Mouse (Mus musculus): Measurements from ENCODE around the gene Cfc1. TPM values are rescaled to one million over a fixed set of nuclear protein-coding genes. Genes with fewer than 3 reads are reported as not detected.

Gene Cfc1
- total and polyA plus RNA-seq, 3 experiments, result 0.11 TPM; not detected in 2

- peaks cover 5% of the 10 kb centered on the region; the same call in 1 of the 2 replicates for H3K4me1 ChIP-seq (ENCODE audit: insufficient read depth, low read depth, low read length)
- no peaks in the 10 kb centered on the region for H3K36me3 ChIP-seq (replicated peaks)
- DNase-seq (ENCODE audit: low spot score) (no peak), ATAC-seq (ENCODE audit: extremely low read depth, insufficient number of reproducible peaks, low FRiP score, poor library complexity, severe bottlenecking) (no peak)
- no peak overlapping the region; the same call in 1 of the 2 replicates for H3K4me3 ChIP-seq (ENCODE audit: low read depth, low read length)
- no peak for TF ChIP-seq CTCF (IDR thresholded peaks at IDR 0.05; ENCODE audit: low read depth, low read length)
- TF ChIP-seq GATA2 (IDR thresholded peaks at IDR 0.05; ENCODE audit: borderline replicate concordance, low read depth, low read length), result no peak
- H3K9me3 ChIP-seq (replicated peaks), result no peaks in the 10 kb centered on the region
- H3K27me3 ChIP-seq (ENCODE audit: insufficient read depth, low read length), result peaks cover 30% of the 10 kb centered on the region
Measured at GRCm38 (mm10) chr1:34536767-34537485, 1.5 kb downstream of the Cfc1 start.

GRCm38 (mm10) chr1:34547074-34547473 lies 11.6 kb downstream of the Cfc1 start:
- TF ChIP-seq GATA2 (IDR thresholded peaks at IDR 0.05; ENCODE audit: borderline replicate concordance, low read depth, low read length) (no peak), TAL1 (conservative IDR thresholded peaks at IDR 0.05; ENCODE audit: low read depth, low read length) (no peak), GATA1 (IDR thresholded peaks at IDR 0.05; ENCODE audit: borderline replicate concordance, low read length) (no peak), POLR2AphosphoS5 (IDR thresholded peaks at IDR 0.05; ENCODE audit: insufficient replicate concordance, low read depth, low read length) (no peak), CTCF (IDR thresholded peaks at IDR 0.05; ENCODE audit: low read depth, low read length) (no peak)
- Histone ChIP-seq H3K27me3 (ENCODE audit: insufficient read depth, low read length) (peaks cover 6% of the 10 kb centered on the region), H3K9me3 (replicated peaks) (no peaks in the 10 kb centered on the region), H3K4me3 (ENCODE audit: low read depth, low read length) (no peak overlapping the region), H3K36me3 (replicated peaks) (no peaks in the 10 kb centered on the region), H3K4me1 (ENCODE audit: insufficient read depth, low read depth, low read length) (no peaks in the 10 kb centered on the region)
- DNase-seq (ENCODE audit: low spot score), result no peak
- ATAC-seq (ENCODE audit: extremely low read depth, insufficient number of reproducible peaks, low FRiP score, poor library complexity, severe bottlenecking), result no peak

GRCm38 (mm10) chr1:34553690-34554089 lies 18.2 kb downstream of the Cfc1 start:
- Histone ChIP-seq H3K36me3 (replicated peaks) (no peaks in the 10 kb centered on the region), H3K9me3 (replicated peaks) (no peaks in the 10 kb centered on the region), H3K27me3 (ENCODE audit: insufficient read depth, low read length) (peaks cover 13% of the 10 kb centered on the region), H3K4me1 (ENCODE audit: insufficient read depth, low read depth, low read length) (no peaks in the 10 kb centered on the region), H3K4me3 (ENCODE audit: low read depth, low read length) (no peak overlapping the region)
- DNase-seq (ENCODE audit: low spot score) (no peak), ATAC-seq (ENCODE audit: extremely low read depth, insufficient number of reproducible peaks, low FRiP score, poor library complexity, severe bottlenecking) (no peak)
- no peak for TF ChIP-seq TAL1 (conservative IDR thresholded peaks at IDR 0.05; ENCODE audit: low read depth, low read length)
- TF ChIP-seq POLR2AphosphoS5 (IDR thresholded peaks at IDR 0.05; ENCODE audit: insufficient replicate concordance, low read depth, low read length), result no peak
- TF ChIP-seq CTCF (IDR thresholded peaks at IDR 0.05; ENCODE audit: low read depth, low read length), result no peak
- TF ChIP-seq GATA2 (IDR thresholded peaks at IDR 0.05; ENCODE audit: borderline replicate concordance, low read depth, low read length), result no peak
- TF ChIP-seq GATA1 (IDR thresholded peaks at IDR 0.05; ENCODE audit: borderline replicate concordance, low read length), result no peak

GRCm38 (mm10) chr1:34554275-34554674 lies 18.8 kb downstream of the Cfc1 start:
- no peaks in the 10 kb centered on the region for H3K4me1 ChIP-seq (ENCODE audit: insufficient read depth, low read depth, low read length)
- TF ChIP-seq TAL1 (conservative IDR thresholded peaks at IDR 0.05; ENCODE audit: low read depth, low read length), result no peak
- no peak for TF ChIP-seq GATA1 (IDR thresholded peaks at IDR 0.05; ENCODE audit: borderline replicate concordance, low read length)
- TF ChIP-seq POLR2AphosphoS5 (IDR thresholded peaks at IDR 0.05; ENCODE audit: insufficient replicate concordance, low read depth, low read length), result no peak
- TF ChIP-seq CTCF (IDR thresholded peaks at IDR 0.05; ENCODE audit: low read depth, low read length), result no peak
- TF ChIP-seq GATA2 (IDR thresholded peaks at IDR 0.05; ENCODE audit: borderline replicate concordance, low read depth, low read length), result no peak
- H3K4me3 ChIP-seq (ENCODE audit: low read depth, low read length), result no peak overlapping the region
- ATAC-seq (ENCODE audit: extremely low read depth, insufficient number of reproducible peaks, low FRiP score, poor library complexity, severe bottlenecking), result no peak
- no peaks in the 10 kb centered on the region for H3K36me3 ChIP-seq (replicated peaks)
- H3K9me3 ChIP-seq (replicated peaks), result no peaks in the 10 kb centered on the region
- DNase-seq (ENCODE audit: low spot score), result no peak
- peaks cover 13% of the 10 kb centered on the region for H3K27me3 ChIP-seq (ENCODE audit: insufficient read depth, low read length)

- H3K27me3 ChIP-seq (ENCODE audit: insufficient read depth, low read length), result peaks cover 11% of the 10 kb centered on the region; the same call in 1 of the 2 replicates
Measured at GRCm38 (mm10) chr1:34560843-34561242, 25.4 kb downstream of the Cfc1 start, which contains the start of gene Prss40. Gene Prss40, minus strand, starts transcription at chr1:34560943.

GRCm38 (mm10) chr1:34564383-34565045 lies 29.1 kb downstream of the Cfc1 start:
- TF ChIP-seq TAL1 (conservative IDR thresholded peaks at IDR 0.05; ENCODE audit: low read depth, low read length), result no peak
- TF ChIP-seq POLR2AphosphoS5 (IDR thresholded peaks at IDR 0.05; ENCODE audit: insufficient replicate concordance, low read depth, low read length), result no peak
- TF ChIP-seq GATA1 (IDR thresholded peaks at IDR 0.05; ENCODE audit: borderline replicate concordance, low read length), result no peak
- no peak for TF ChIP-seq CTCF (IDR thresholded peaks at IDR 0.05; ENCODE audit: low read depth, low read length)
- TF ChIP-seq GATA2 (IDR thresholded peaks at IDR 0.05; ENCODE audit: borderline replicate concordance, low read depth, low read length), result no peak
- no peak for DNase-seq (ENCODE audit: low spot score)
- Histone ChIP-seq H3K9me3 (replicated peaks) (no peaks in the 10 kb centered on the region), H3K36me3 (replicated peaks) (no peaks in the 10 kb centered on the region), H3K4me3 (ENCODE audit: low read depth, low read length) (no peak overlapping the region), H3K4me1 (ENCODE audit: insufficient read depth, low read depth, low read length) (no peaks in the 10 kb centered on the region), H3K27me3 (ENCODE audit: insufficient read depth, low read length) (peaks cover 8% of the 10 kb centered on the region; the same call in 1 of the 2 replicates)
- ATAC-seq (ENCODE audit: extremely low read depth, insufficient number of reproducible peaks, low FRiP score, poor library complexity, severe bottlenecking), result no peak

More at GRCm38 (mm10) chr1:34560843-34561242, 25.4 kb downstream of the Cfc1 start, which contains the start of gene Prss40:
- TF ChIP-seq CTCF (IDR thresholded peaks at IDR 0.05; ENCODE audit: low read depth, low read length) (no peak), POLR2AphosphoS5 (IDR thresholded peaks at IDR 0.05; ENCODE audit: insufficient replicate concordance, low read depth, low read length) (no peak), GATA2 (IDR thresholded peaks at IDR 0.05; ENCODE audit: borderline replicate concordance, low read depth, low read length) (no peak), GATA1 (IDR thresholded peaks at IDR 0.05; ENCODE audit: borderline replicate concordance, low read length) (no peak), TAL1 (conservative IDR thresholded peaks at IDR 0.05; ENCODE audit: low read depth, low read length) (no peak)
- no peaks in the 10 kb centered on the region for H3K36me3 ChIP-seq (replicated peaks)
- no peaks in the 10 kb centered on the region for H3K4me1 ChIP-seq (ENCODE audit: insufficient read depth, low read depth, low read length)
- no peak for DNase-seq (ENCODE audit: low spot score)
- no peak for ATAC-seq (ENCODE audit: extremely low read depth, insufficient number of reproducible peaks, low FRiP score, poor library complexity, severe bottlenecking)
- no peak within 1 kb of the TSS for H3K4me3 ChIP-seq (ENCODE audit: low read depth, low read length)
- no peaks in the 10 kb centered on the region for H3K9me3 ChIP-seq (replicated peaks)
